In the genomic region with DNA sequence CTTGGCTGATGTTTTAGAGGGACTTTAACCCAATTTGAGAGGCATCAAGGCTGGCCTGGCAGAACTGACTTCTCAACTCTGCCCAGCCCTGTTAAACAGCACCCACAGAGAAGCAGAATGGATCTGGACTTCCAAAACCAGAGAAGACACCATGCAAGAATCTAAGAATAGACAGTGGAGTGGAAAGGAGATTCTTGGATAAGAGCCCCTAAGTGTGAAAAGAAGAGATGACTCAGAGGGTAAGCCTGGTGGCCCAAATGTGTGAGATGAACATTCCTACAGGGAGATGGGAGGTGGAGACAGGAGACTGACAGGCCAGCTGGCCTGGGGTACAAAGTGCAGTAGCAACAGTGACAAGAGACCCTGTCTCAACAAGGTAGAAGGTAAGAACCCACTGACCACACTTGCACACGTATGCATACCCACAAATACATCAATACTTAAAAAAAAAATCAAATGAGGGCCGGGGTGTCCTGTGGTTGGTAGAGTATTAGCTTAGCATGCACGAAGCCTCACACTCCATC, we compare ENCODE assay signal across 1 mouse cellular context.
TF ChIP-seq lines count a peak whose summit lies in the region.

No protein-coding gene starts in this region.

TF ChIP-seq in myocyte, 11 proteins besides CTCF, POLR2A, EP300 and RAD21 (continued from another document):
- TF ChIP-seq TCF12 (IDR thresholded peaks at IDR 0.05; ENCODE audit: insufficient read depth, poor library complexity, severe bottlenecking) (no peak), REST (IDR thresholded peaks at IDR 0.05; ENCODE audit: insufficient read depth, insufficient read length) (no peak), SRF (IDR thresholded peaks at IDR 0.05; ENCODE audit: control insufficient read depth, insufficient read length, low read depth) (no peak)
